Mouse (Mus musculus): ENCODE measurements at regions not wholly inside any gene's neighbourhood (a gene's known extent, or its start where the extent isn't known, plus 50 kb on each side); places are given as distances from the start of the nearest gene placed in this dataset.

GRCm38 (mm10) chr10:43818623-43819022 lies 82.9 kb downstream of the Qrsl1 start:
- TF ChIP-seq HCFC1 (IDR thresholded peaks at IDR 0.05; ENCODE audit: borderline replicate concordance, insufficient read depth, low read length), result no peak
- TF ChIP-seq CHD2 (IDR thresholded peaks at IDR 0.05; ENCODE audit: low read depth, low read length), result no peak

Data from ES-E14 (cell line).